Mouse (Mus musculus) NIH3T3 (cell line): ENCODE results near the gene Mrnip.

ENCODE experiments used
- DNase-seq: peaks from one replicate; pipeline ENCODE4 v3.0.0-alpha.2; 2012; ENCODE audit warnings: low read depth

Gene Mrnip

GRCm38 (mm10) chr11:50225611-50226378 lies 51.6 kb downstream of the Mrnip start:
- DNase-seq, result peak; percentile 60

GRCm38 (mm10) chr11:50226406-50226805 lies 52.2 kb downstream of the Mrnip start:
- no peak for DNase-seq

GRCm38 (mm10) chr11:50227226-50227625 lies 53.0 kb downstream of the Mrnip start:
- DNase-seq, result peak; percentile 48

- DNase-seq, result no peak
These were observed 53.5 kb downstream of the Mrnip start for GRCm38 (mm10) chr11:50227736-50228135.

GRCm38 (mm10) chr11:50228772-50229171 lies 54.5 kb downstream of the Mrnip start:
- DNase-seq, result peak; percentile 45

GRCm38 (mm10) chr11:50229252-50229910 lies 55.1 kb downstream of the Mrnip start:
- DNase-seq, result peak; percentile 41

GRCm38 (mm10) chr11:50230481-50231304 lies 56.4 kb downstream of the Mrnip start:
- no peak for DNase-seq

GRCm38 (mm10) chr11:50231411-50231810 lies 57.2 kb downstream of the Mrnip start:
- peak; percentile 92 for DNase-seq

GRCm38 (mm10) chr11:50233022-50233421 lies 58.8 kb downstream of the Mrnip start:
- no peak for DNase-seq

GRCm38 (mm10) chr11:50233993-50234392 lies 59.7 kb downstream of the Mrnip start:
- DNase-seq, result no peak

GRCm38 (mm10) chr11:50234606-50235005 lies 60.4 kb downstream of the Mrnip start:
- DNase-seq, result no peak

GRCm38 (mm10) chr11:50236540-50236936 lies 62.3 kb downstream of the Mrnip start:
- DNase-seq, result peak; percentile 71

- DNase-seq, result no peak
These were observed 62.9 kb downstream of the Mrnip start for GRCm38 (mm10) chr11:50236937-50237835.

GRCm38 (mm10) chr11:50238324-50238723 lies 64.1 kb downstream of the Mrnip start, which contains the start of gene Ltc4s:
TSS of gene Ltc4s (minus strand) at chr11:50238616.
- DNase-seq, result no peak

GRCm38 (mm10) chr11:50238821-50239791 lies 64.9 kb downstream of the Mrnip start:
- no peak for DNase-seq

GRCm38 (mm10) chr11:50240235-50240911 lies 66.1 kb downstream of the Mrnip start:
- no peak for DNase-seq

- DNase-seq, result no peak
These were observed 69.7 kb downstream of the Mrnip start for GRCm38 (mm10) chr11:50243926-50244325.

- no peak for DNase-seq
These were observed 71.0 kb downstream of the Mrnip start for GRCm38 (mm10) chr11:50245269-50245668.

GRCm38 (mm10) chr11:50248473-50249171 lies 74.4 kb downstream of the Mrnip start:
- DNase-seq, result no peak
